Mouse (Mus musculus): ENCODE measurements at regions not wholly inside any gene's neighbourhood (a gene's known extent, or its start where the extent isn't known, plus 50 kb on each side); places are given as distances from the start of the nearest gene placed in this dataset.

DNA sequence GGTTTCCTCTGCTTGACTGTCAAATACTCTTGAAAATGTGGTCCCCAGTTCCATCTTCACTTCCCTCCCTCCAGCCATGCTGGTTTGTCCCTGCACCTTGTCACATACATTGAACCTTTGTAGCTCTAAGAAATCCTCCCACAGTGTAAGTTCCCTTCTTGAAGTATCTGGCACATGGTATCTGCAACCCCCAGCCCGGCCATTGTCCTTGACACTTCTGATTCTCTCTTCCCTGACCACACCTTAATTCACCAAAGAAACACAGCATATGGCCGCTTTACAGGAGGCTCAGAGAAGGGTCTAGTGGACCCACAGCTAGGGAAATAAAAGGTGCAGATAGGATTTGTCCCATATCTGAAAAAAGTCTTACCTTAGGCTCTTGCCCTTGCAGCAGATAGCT lies 133.9 kb upstream of the Gli2 start:
- 91% methylated on average over 2 of the region's 2 CpGs for WGBS
- H3K9me3 ChIP-seq (ENCODE audit: low read length) = no peaks in the 10 kb centered on the region
- H3K27ac ChIP-seq (ENCODE audit: low read depth, low read length) = no peak overlapping the region
- H3K27me3 ChIP-seq (ENCODE audit: insufficient read depth, low read length) = no peaks in the 10 kb centered on the region
- H3K4me3 ChIP-seq (ENCODE audit: low read depth, low read length) = no peak overlapping the region
- H3K36me3 ChIP-seq (ENCODE audit: insufficient read depth, low read length) = no peaks in the 10 kb centered on the region
- no peak for DNase-seq (ENCODE audit: low spot score)
- ATAC-seq (ENCODE audit: low FRiP score) = no peak
- no peak overlapping the region for H3K4me2 ChIP-seq (ENCODE audit: low read depth, low read length, poor library complexity, severe bottlenecking)
- no peaks in the 10 kb centered on the region for H3K4me1 ChIP-seq (ENCODE audit: insufficient read depth, low read length)
- TF ChIP-seq CTCF (IDR thresholded peaks at IDR 0.05) = no peak
- H3K9ac ChIP-seq (replicated peaks; ENCODE audit: low read length, poor library complexity, severe bottlenecking) = no peak overlapping the region

DNA sequence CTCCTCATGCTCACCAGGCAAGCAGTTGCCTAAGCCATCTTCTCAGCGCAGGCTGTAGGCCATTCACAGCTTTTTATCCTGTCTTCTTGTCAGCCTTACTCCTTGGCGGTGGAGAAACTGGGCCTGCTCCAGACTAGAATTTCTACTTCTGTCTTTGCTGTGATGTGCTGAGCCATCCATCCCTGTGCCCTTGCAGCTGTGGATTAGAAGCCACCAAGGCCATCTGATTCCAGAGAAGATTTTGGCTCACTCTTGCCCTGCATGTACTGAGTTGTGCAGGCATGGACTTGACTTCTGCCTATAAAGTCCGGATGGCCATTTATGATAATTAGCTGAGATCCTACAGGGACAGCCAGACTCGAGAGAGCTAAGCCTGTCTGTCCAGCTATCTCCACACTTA lies 133.4 kb upstream of the Gli2 start:
- no peak for TF ChIP-seq CTCF (IDR thresholded peaks at IDR 0.05)
- Histone ChIP-seq H3K4me1 (ENCODE audit: insufficient read depth, low read length) (no peaks in the 10 kb centered on the region), H3K9me3 (ENCODE audit: low read length) (no peaks in the 10 kb centered on the region), H3K27me3 (ENCODE audit: insufficient read depth, low read length) (no peaks in the 10 kb centered on the region), H3K4me3 (ENCODE audit: low read depth, low read length) (no peak overlapping the region), H3K36me3 (ENCODE audit: insufficient read depth, low read length) (no peaks in the 10 kb centered on the region), H3K27ac (ENCODE audit: low read depth, low read length) (no peak overlapping the region), H3K9ac (replicated peaks; ENCODE audit: low read length, poor library complexity, severe bottlenecking) (no peak overlapping the region), H3K4me2 (ENCODE audit: low read depth, low read length, poor library complexity, severe bottlenecking) (no peak overlapping the region)
- no peak for ATAC-seq (ENCODE audit: low FRiP score)
- no peak for DNase-seq (ENCODE audit: low spot score)
- 88% methylated on average over 4 of the region's 4 CpGs for WGBS

DNA sequence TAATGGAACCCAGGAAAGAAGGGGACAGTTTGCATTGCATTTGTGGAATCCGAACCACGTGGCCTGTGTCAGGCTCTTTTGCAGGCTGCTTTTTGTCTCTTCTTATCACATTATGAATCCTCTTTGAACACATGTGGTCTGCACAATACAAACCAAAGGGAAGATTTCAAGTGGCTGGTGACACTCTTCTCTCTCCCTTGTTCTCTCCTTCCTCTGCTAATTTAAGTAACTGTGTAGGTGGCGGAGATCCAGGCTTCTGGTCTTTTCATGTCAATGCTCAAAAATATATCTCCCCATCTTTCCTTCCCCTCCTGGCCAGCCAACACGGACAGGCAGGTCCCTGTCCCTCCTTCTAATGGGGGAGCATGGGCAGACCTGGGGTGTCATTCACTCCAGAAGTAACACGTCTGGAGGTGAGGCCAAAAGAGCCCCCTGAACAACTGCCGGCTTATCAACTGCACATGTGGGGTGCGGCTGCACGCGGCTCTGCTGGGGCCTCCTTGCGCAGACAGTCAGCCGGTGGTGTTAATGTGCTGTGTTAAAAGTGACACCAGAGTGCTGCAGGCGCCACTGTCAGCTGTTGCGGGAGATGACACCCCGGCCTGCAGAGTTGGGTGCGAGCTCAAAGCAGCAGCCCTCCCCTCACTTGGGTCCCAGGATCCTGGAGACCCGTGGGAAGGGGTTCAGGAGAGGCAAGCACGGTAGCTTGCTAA lies 130.3 kb upstream of the Gli2 start:
- no peak for TF ChIP-seq CTCF (IDR thresholded peaks at IDR 0.05)
- Histone ChIP-seq H3K27me3 (ENCODE audit: insufficient read depth, low read length) (no peaks in the 10 kb centered on the region), H3K9me3 (ENCODE audit: low read length) (no peaks in the 10 kb centered on the region), H3K9ac (replicated peaks; ENCODE audit: low read length, poor library complexity, severe bottlenecking) (no peak overlapping the region), H3K27ac (ENCODE audit: low read depth, low read length) (no peak overlapping the region), H3K4me3 (ENCODE audit: low read depth, low read length) (no peak overlapping the region), H3K4me2 (ENCODE audit: low read depth, low read length, poor library complexity, severe bottlenecking) (no peak overlapping the region), H3K4me1 (ENCODE audit: insufficient read depth, low read length) (no peaks in the 10 kb centered on the region), H3K36me3 (ENCODE audit: insufficient read depth, low read length) (no peaks in the 10 kb centered on the region)
- ATAC-seq (ENCODE audit: low FRiP score) (no peak), DNase-seq (ENCODE audit: low spot score) (no peak)
- 84% methylated on average over 17 of the region's 17 CpGs for WGBS

DNA sequence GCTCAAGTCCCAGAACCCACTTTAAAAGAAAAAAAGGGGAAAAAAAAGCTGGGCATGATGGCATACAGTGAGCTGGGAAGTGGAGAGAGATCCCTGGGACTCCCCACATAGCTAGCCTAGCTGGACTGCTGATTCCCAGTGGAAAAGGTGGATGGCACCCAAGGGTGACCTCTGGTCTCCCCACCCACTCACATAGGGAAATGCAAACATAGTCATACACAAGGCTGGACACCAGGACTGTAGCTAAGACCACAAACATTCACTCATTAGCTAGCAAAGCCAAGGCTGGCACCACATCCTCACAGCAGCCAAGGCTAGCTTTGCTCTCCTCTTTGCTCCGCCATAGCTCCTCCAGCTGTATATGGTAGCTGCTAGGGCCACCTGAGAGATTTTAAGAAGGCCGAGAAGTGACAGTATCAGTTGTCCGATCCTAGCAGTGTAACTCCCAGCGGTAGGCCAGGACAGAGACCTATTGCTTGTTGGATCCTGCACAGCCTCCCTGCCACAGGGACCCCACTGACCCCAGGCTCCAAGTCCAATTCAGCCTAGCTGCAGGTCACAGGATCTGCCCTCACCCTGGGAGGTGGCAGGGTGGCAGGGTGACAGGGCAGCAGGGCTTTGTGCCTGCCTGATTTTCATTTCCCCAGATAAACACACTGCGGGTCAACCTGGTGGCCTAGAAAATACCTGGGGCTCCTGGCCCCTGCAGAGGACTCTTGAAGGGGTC lies 119.8 kb upstream of the Gli2 start:
- H3K4me1 ChIP-seq (ENCODE audit: insufficient read depth, low read length) = no peaks in the 10 kb centered on the region
- H3K27me3 ChIP-seq (ENCODE audit: insufficient read depth, low read length) = no peaks in the 10 kb centered on the region
- ATAC-seq (ENCODE audit: low FRiP score) (no peak), DNase-seq (ENCODE audit: low spot score) (no peak)
- H3K4me3 ChIP-seq (ENCODE audit: low read depth, low read length) = no peak overlapping the region
- H3K9me3 ChIP-seq (ENCODE audit: low read length) = no peaks in the 10 kb centered on the region
- no peak for TF ChIP-seq CTCF (IDR thresholded peaks at IDR 0.05)
- no peak overlapping the region for H3K4me2 ChIP-seq (ENCODE audit: low read depth, low read length, poor library complexity, severe bottlenecking)
- H3K36me3 ChIP-seq (ENCODE audit: insufficient read depth, low read length) = no peaks in the 10 kb centered on the region
- WGBS = 77% methylated on average over 5 of the region's 5 CpGs
- H3K9ac ChIP-seq (replicated peaks; ENCODE audit: low read length, poor library complexity, severe bottlenecking) = no peak overlapping the region
- H3K27ac ChIP-seq (ENCODE audit: low read depth, low read length) = no peak overlapping the region

DNA sequence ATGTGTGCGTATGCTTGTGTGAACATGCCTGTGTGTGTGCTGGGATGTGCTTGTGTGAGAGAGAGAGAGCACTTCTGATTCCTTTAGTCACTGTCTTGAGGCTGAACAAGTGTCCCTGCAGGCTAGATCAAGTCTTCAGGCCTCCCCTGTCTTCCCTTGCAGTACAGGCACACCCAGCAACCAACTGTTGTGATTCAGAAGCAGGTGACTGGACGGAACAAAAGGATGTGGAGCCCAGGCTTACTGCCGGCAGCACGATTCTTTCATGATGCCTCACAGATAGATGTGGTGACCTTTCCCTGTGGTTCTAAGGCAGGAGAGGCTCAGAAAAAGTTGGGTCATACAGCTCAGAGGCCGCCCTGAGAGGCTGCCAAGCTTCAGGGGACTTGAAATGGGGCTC lies 114.0 kb upstream of the Gli2 start:
- no peak overlapping the region for H3K27ac ChIP-seq (ENCODE audit: low read depth, low read length)
- no peak for DNase-seq (ENCODE audit: low spot score)
- ATAC-seq (ENCODE audit: low FRiP score) = no peak
- H3K9me3 ChIP-seq (ENCODE audit: low read length) = no peaks in the 10 kb centered on the region
- no peaks in the 10 kb centered on the region for H3K27me3 ChIP-seq (ENCODE audit: insufficient read depth, low read length)
- H3K9ac ChIP-seq (replicated peaks; ENCODE audit: low read length, poor library complexity, severe bottlenecking) = no peak overlapping the region
- no peak overlapping the region for H3K4me3 ChIP-seq (ENCODE audit: low read depth, low read length)
- TF ChIP-seq CTCF (IDR thresholded peaks at IDR 0.05) = no peak
- H3K4me1 ChIP-seq (ENCODE audit: insufficient read depth, low read length) = 0 out of 2 replicates have a peak, but pooled peaks cover 2% of the 10 kb centered on the region
- no peak overlapping the region for H3K4me2 ChIP-seq (ENCODE audit: low read depth, low read length, poor library complexity, severe bottlenecking)
- H3K36me3 ChIP-seq (ENCODE audit: insufficient read depth, low read length) = no peaks in the 10 kb centered on the region
- WGBS = 81% methylated on average over 5 of the region's 5 CpGs

DNA sequence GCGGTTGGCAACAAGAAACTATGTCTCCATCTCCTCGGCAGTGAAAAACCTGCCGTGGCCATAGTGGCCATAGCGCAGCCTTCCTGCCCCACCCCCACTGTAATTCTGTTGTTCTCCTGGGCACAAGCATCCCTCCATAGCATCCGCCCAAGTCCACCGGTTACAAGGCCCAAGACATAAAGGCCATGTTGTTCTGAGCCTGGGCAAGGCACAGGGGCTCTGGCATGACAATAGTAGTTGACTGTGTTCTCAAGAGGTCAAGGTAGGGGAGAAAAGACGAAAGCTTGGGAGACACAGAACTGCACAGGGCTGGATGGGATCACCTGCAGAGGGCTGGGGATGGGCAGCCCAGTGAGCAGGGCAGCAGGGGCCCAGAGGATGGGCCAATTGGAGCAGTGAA lies 112.9 kb upstream of the Gli2 start:
- no peak overlapping the region for H3K9ac ChIP-seq (replicated peaks; ENCODE audit: low read length, poor library complexity, severe bottlenecking)
- no peak for TF ChIP-seq CTCF (IDR thresholded peaks at IDR 0.05)
- H3K9me3 ChIP-seq (ENCODE audit: low read length) = no peaks in the 10 kb centered on the region
- 52% methylated on average over 7 of the region's 7 CpGs for WGBS
- no peak overlapping the region for H3K4me3 ChIP-seq (ENCODE audit: low read depth, low read length)
- 0 out of 2 replicates have a peak, but pooled peaks cover 2% of the 10 kb centered on the region for H3K4me1 ChIP-seq (ENCODE audit: insufficient read depth, low read length)
- H3K4me2 ChIP-seq (ENCODE audit: low read depth, low read length, poor library complexity, severe bottlenecking) = no peak overlapping the region
- no peaks in the 10 kb centered on the region for H3K36me3 ChIP-seq (ENCODE audit: insufficient read depth, low read length)
- no peak overlapping the region for H3K27ac ChIP-seq (ENCODE audit: low read depth, low read length)
- DNase-seq (ENCODE audit: low spot score) = no peak
- no peaks in the 10 kb centered on the region for H3K27me3 ChIP-seq (ENCODE audit: insufficient read depth, low read length)
- no peak for ATAC-seq (ENCODE audit: low FRiP score)

All from midbrain, postnatal 0 days (tissue).